Mouse (Mus musculus) midbrain, embryonic 16.5 days (tissue): ENCODE results near the gene Psapl1. TPM values are rescaled to one million over a fixed set of nuclear protein-coding genes. Genes with fewer than 3 reads are reported as not detected.
"Not testable (repeated sequence)": the region's sequence is repeated elsewhere in the genome, so short reads cannot be mapped to it uniquely, and the experiment has no call there.

Source experiments
- ATAC-seq: fragments of 200-750 bp; cut with Nextera tagmentation; 2 replicates; pipeline ENCODE4 v1.8.0; 2017; ENCODE audit warnings: moderate TSS enrichment
- H3K27ac ChIP-seq: fragments of 300-500 bp; sonication (generic); 2 replicates; pipeline ENCODE4 v1.5.1; 2014; ENCODE audit warnings: mild to moderate bottlenecking, low read length, mixed read lengths
- H3K27me3 ChIP-seq: fragments of 300-500 bp; sonication (generic); 2 replicates; pipeline ENCODE4 v1.6.1; 2014; ENCODE audit warnings: low read depth, low read length, mixed read lengths; ENCODE audit not compliant: control insufficient read depth, insufficient read depth
- H3K36me3 ChIP-seq: fragments of 300-500 bp; sonication (generic); 2 replicates; pipeline ENCODE4 v1.6.1; 2014; ENCODE audit warnings: mild to moderate bottlenecking, low read length, moderate library complexity, mixed read lengths; ENCODE audit not compliant: control insufficient read depth, insufficient read depth
- H3K4me1 ChIP-seq: fragments of 300-500 bp; sonication (generic); 2 replicates; pipeline ENCODE4 v1.6.1; 2014; ENCODE audit warnings: mild to moderate bottlenecking, low read length, mixed read lengths; ENCODE audit not compliant: control insufficient read depth, insufficient read depth
- H3K4me2 ChIP-seq: fragments of 300-500 bp; sonication (generic); 2 replicates; pipeline ENCODE4 v1.6.1; 2014; ENCODE audit warnings: mild to moderate bottlenecking, low read length, mixed read lengths
- H3K4me3 ChIP-seq: fragments of 300-500 bp; sonication (generic); 2 replicates; pipeline ENCODE4 v1.5.1; 2014; ENCODE audit warnings: low read depth, mild to moderate bottlenecking, low read length, moderate library complexity, mixed read lengths
- H3K9ac ChIP-seq: fragments of 300-500 bp; sonication (generic); 2 replicates; pipeline ENCODE4 v1.6.1; 2014; ENCODE audit warnings: low read depth, low read length, mixed read lengths
- H3K9me3 ChIP-seq: fragments of 300-500 bp; sonication (generic); replicated peaks from 2 replicates; pipeline ENCODE4 v1.6.1; 2014; ENCODE audit warnings: mild to moderate bottlenecking, low read length, mixed read lengths; ENCODE audit not compliant: control insufficient read depth, poor library complexity, severe bottlenecking
- WGBS: fragments of 180-500 bp; shearing (Covaris S2); extraction: QIAGEN DNeasy Blood & Tissue Kit; methylation state at CpG from one replicate; pipeline ENCODE4 v1.1.7; 2014; 5-methylcytosine and 5-hydroxymethylcytosine counted together
- polyA plus RNA-seq: library from polyadenylated mRNA; unstranded; fragments of >200 nt; fragmentation: Nextera tagmentation; extraction: Ambion mirVana; gene quantifications from 2 replicates; pipeline ENCODE4 v1.2.1, GENCODE M21; 2015

Gene Psapl1
- polyA plus RNA-seq, 1 experiment from 2014 or later = not detected

DNA sequence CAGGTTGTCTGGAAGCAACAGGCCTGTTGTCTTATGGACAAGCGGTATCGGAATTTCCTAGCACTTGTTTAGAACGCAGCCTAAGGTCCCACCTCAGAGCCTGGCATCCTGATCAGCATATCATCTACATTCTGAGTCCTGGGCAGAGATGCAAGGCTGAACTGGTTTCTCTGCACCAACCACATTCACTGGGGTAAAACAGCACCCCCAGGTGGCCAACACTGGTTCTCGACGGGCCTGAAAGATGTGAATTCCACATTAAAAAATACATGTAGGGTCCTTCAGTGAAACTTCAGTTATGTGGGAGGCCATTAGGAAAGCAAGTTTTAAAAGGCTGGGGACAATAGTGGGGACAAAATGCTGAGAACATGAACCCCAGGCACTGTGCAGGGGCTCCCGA is 20.0 kb downstream of the Psapl1 start:
- H3K27ac ChIP-seq = no peak overlapping the region
- no peak overlapping the region for H3K9ac ChIP-seq
- H3K9me3 ChIP-seq = no peaks in the 10 kb centered on the region
- H3K4me2 ChIP-seq = no peak overlapping the region
- no peaks in the 10 kb centered on the region for H3K36me3 ChIP-seq
- WGBS = 60% methylated on average over 6 of the region's 6 CpGs
- no peak for ATAC-seq
- no peaks in the 10 kb centered on the region for H3K27me3 ChIP-seq
- H3K4me3 ChIP-seq = no peak overlapping the region
- H3K4me1 ChIP-seq = peaks cover 32% of the 10 kb centered on the region

DNA sequence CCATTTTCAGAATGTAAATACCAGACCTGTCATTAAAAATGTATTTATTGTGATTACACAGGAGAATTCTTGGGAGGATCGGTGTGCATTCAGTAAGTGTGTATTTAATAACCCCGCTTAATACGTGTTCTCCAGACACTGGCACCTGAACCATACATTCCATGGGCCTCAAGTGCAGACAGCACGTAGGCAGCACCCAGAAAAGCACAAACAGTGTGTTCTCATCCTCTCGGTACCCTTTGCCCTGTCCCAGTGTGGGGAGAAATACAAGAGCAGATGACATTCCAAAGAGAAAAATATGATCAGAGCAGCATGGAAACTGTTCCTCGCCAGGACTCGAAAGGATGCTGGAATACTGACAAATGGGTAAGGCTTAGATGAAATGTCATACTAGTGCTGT is 22.0 kb downstream of the Psapl1 start:
- Histone ChIP-seq H3K4me2 (no peak overlapping the region), H3K27ac (peak overlapping the region; percentile 51), H3K4me1 (peaks cover 49% of the 10 kb centered on the region), H3K36me3 (no peaks in the 10 kb centered on the region), H3K4me3 (no peak overlapping the region), H3K9ac (no peak overlapping the region), H3K9me3 (no peaks in the 10 kb centered on the region), H3K27me3 (no peaks in the 10 kb centered on the region)
- 51% methylated on average over 7 of the region's 7 CpGs for WGBS
- ATAC-seq = no peak

DNA sequence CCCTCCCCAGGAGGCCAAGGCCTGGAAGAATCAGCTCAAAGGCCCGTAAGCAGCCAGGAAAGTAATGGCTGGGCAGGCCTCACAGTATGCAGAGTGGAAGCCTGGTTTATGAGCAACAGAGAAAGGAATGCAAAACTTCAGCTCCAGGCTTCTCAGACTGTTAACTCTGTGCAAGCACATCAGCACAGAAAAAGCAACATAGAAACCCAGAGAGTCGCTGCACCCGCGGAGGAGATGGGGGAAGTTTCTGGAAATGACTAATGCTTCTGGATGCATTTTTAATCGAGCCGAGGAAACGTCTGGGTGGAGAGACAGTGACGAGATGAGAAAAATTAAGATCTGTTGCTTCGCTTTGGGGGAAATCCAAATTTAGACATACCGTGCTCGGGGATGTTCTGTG is 22.5 kb downstream of the Psapl1 start:
- ATAC-seq = no peak
- Histone ChIP-seq H3K9ac (no peak overlapping the region; the same call in 1 of the 2 replicates), H3K4me2 (no peak overlapping the region), H3K27me3 (no peaks in the 10 kb centered on the region), H3K4me3 (no peak overlapping the region), H3K36me3 (no peaks in the 10 kb centered on the region), H3K27ac (peak overlapping the region; percentile 51), H3K9me3 (no peaks in the 10 kb centered on the region), H3K4me1 (peaks cover 48% of the 10 kb centered on the region)
- 62% methylated on average over 11 of the region's 11 CpGs for WGBS

DNA sequence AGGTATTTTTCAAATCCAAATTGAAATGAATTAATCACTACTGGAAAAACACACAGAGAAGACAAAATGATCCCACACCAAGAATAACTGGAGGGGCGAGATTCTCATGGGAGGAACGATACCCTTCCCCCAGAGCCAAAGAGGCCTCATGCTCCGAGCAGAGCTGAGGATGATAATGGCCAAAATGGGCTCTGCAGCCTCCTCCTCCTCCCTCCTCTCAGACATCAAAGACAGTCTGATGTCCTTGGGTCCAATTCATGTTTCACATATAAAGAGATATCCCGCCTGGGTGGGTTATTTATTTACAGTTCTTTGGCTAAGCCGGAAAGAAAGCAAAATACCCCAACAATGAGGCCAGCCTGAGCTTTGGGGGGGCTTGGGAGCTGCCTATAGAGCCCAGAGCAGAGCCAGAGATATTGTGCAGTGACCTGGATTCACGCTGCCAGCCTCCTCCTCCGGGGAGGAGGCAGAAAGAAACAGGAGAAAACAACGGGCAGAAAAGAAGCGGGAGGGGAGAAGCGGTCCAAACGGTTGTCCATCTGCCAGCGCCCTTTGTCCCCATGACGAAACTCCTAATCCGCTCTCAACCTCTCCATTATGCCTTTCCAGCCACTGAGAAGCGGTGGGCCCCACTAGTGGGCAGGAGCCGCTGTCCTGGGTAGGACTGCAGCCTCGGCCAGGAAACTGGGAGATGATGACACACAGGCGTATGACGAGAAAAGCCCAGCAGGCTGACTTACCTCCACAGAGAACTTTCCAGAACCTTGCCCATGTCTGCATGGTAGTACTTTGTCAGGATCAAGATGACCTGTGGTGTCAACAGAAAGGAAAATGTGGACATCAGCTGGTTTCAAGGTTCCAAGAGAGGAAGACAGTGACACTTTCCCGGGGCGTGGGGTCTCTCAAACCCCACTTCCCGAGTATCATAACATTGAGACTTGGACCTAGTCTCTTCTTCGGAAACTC is 24.9 kb downstream of the Psapl1 start:
- H3K4me1 ChIP-seq = peaks cover 46% of the 10 kb centered on the region
- no peaks in the 10 kb centered on the region for H3K36me3 ChIP-seq
- no peaks in the 10 kb centered on the region for H3K27me3 ChIP-seq
- peak overlapping the region; percentile 65 for H3K27ac ChIP-seq
- no peak overlapping the region for H3K4me2 ChIP-seq
- H3K4me3 ChIP-seq = no peak overlapping the region
- ATAC-seq = peak; percentile 53
- H3K9me3 ChIP-seq = no peaks in the 10 kb centered on the region
- peak overlapping the region; percentile 23; the same call in 1 of the 2 replicates for H3K9ac ChIP-seq
- WGBS = 29% methylated on average over 23 of the region's 23 CpGs

GRCm38 (mm10) chr5:36230301-36230780 is 26.5 kb downstream of the Psapl1 start:
- peak; percentile 56 for ATAC-seq
- H3K4me3 ChIP-seq = no peak overlapping the region
- no peaks in the 10 kb centered on the region for H3K9me3 ChIP-seq
- WGBS = 46% methylated on average over 9 of the region's 9 CpGs
- H3K27me3 ChIP-seq = no peaks in the 10 kb centered on the region
- peak overlapping the region; percentile 48; the same call in 1 of the 2 replicates for H3K27ac ChIP-seq
- H3K36me3 ChIP-seq = no peaks in the 10 kb centered on the region
- H3K4me2 ChIP-seq = 0 out of 2 replicates have a peak overlapping the region, but pooled peaks have one; percentile 1
- H3K9ac ChIP-seq = no peak overlapping the region
- H3K4me1 ChIP-seq = peaks cover 46% of the 10 kb centered on the region

DNA sequence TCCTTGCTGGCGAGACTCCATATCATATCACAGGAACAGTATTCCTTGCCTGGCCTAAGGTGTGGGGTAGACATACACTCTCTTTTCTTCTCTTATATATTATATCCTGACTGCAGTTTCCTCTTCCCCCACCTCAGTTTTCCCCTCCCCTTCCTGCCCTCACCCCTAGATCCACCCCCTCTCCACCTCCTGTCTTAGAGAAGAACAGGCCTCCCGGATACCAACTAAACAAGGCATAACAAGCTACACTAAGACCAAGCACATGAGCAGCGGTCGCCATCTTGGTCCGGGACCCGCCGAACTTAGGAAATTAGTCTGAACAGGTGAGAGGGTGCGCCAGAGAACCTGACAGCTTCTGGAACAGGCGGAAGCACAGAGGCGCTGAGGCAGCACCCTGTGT is 33.7 kb downstream of the Psapl1 start:
- H3K9me3 ChIP-seq, H3K4me3 ChIP-seq, H3K36me3 ChIP-seq, H3K4me1 ChIP-seq, H3K27ac ChIP-seq, H3K9ac ChIP-seq, ATAC-seq, H3K27me3 ChIP-seq, H3K4me2 ChIP-seq: not testable (repeated sequence)
- WGBS = 96% methylated on average over 8 of the region's 10 CpGs

DNA sequence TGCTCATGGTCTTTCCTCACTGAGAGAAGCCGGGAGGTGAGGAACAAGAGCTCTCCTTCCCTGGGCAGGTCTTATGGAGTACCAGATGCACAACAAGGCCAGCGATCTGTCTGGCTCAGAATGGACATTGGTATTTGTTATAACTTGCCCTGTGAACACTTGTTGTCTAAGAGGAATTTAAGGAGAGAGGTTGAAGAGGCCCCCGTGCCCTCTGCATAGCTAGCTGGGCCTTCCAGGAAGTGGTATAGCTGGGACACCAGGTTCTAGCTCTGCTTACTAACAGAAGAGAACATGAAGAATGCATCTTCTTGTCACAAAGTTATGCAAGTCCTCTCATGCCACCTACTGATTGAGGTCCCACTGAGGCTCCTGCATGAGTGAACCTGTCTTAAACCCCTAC is 44.2 kb downstream of the Psapl1 start:
- no peak overlapping the region for H3K4me3 ChIP-seq
- no peak overlapping the region for H3K9ac ChIP-seq
- WGBS = 91% methylated on average over 3 of the region's 3 CpGs
- no peaks in the 10 kb centered on the region for H3K9me3 ChIP-seq
- peaks cover 5% of the 10 kb centered on the region; the same call in 1 of the 2 replicates for H3K4me1 ChIP-seq
- H3K27ac ChIP-seq = no peak overlapping the region
- no peaks in the 10 kb centered on the region for H3K36me3 ChIP-seq
- ATAC-seq = no peak
- no peak overlapping the region for H3K4me2 ChIP-seq
- H3K27me3 ChIP-seq = no peaks in the 10 kb centered on the region

DNA sequence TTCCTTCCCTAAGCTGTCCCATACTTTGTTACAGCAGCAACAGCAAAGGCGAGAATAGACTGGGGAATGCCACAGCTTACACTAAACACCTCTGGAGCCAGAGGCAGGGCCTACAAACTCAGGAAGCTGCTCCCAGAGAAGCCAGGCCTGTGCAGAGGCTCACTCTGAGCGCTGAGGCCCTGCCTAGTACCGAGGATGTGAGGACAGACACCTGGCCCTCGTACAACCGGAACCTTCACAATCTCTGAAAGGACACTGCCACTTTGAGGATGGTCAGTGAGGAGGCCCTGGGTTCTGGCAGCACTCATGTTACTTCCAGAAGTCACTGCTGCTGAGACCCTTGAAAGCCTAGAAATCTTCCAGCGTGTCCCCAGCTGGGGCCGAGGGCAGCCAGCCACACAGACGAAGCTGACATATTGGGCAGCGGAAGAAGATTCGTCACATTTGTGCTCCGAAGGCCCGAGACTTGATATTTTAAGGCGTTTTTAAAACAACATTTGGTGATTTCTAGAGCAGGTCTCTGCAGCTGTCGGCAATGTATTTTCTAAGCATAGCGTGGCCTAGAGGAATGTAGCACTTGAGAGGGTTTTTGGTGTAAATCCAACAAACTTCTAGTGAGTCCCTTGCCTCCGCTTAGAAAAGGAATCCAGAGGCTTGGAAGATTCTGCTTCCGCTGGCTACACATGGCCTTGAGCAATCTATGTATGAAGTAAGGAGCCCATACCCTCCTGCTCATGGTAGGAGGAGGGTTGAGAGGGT is 49.1 kb downstream of the Psapl1 start:
- Histone ChIP-seq H3K4me1 (peaks cover 5% of the 10 kb centered on the region; the same call in 1 of the 2 replicates), H3K4me3 (no peak overlapping the region), H3K4me2 (no peak overlapping the region), H3K9me3 (no peaks in the 10 kb centered on the region), H3K27ac (no peak overlapping the region), H3K36me3 (no peaks in the 10 kb centered on the region), H3K27me3 (no peaks in the 10 kb centered on the region), H3K9ac (no peak overlapping the region)
- no peak for ATAC-seq
- 93% methylated on average over 17 of the region's 17 CpGs for WGBS
